Mouse (Mus musculus) small intestine, adult 2 months (tissue): ENCODE measurements around the gene Kcnh6. TPM values are rescaled to one million over a fixed set of nuclear protein-coding genes. Genes with fewer than 3 reads are reported as not detected.
A peak's percentile ranks its signal among the peaks of the same experiment; 100 is the strongest.

Experiments
- H3K27ac ChIP-seq: fragments of 200-500 bp; 2 replicates; pipeline ENCODE4 v1.5.1; 2012; ENCODE audit warnings: low read depth, low read length, control low read depth, inconsistent platforms; ENCODE audit not compliant: insufficient read depth
- H3K27me3 ChIP-seq: fragments of 200-500 bp; 2 replicates; pipeline ENCODE4 v1.6.1; 2012; ENCODE audit warnings: mild to moderate bottlenecking, moderate library complexity, low read length, inconsistent platforms; ENCODE audit not compliant: control insufficient read depth, insufficient read depth
- H3K36me3 ChIP-seq: fragments of 200-500 bp; 2 replicates; pipeline ENCODE4 v1.6.1; 2012; ENCODE audit warnings: mild to moderate bottlenecking, low read length, control low read depth, inconsistent platforms; ENCODE audit not compliant: control insufficient read depth, insufficient read depth
- H3K4me1 ChIP-seq: fragments of 200-500 bp; 2 replicates; pipeline ENCODE4 v1.6.1; 2012; ENCODE audit warnings: low read length, inconsistent platforms, mixed read lengths; ENCODE audit not compliant: control insufficient read depth, insufficient read depth, insufficient read length
- H3K4me3 ChIP-seq: fragments of 200-500 bp; 2 replicates; pipeline ENCODE4 v1.5.1; 2012; ENCODE audit warnings: low read depth, mild to moderate bottlenecking, control low read depth, inconsistent platforms, low read length, moderate library complexity
- CTCF ChIP-seq: fragments of 200-500 bp; IDR thresholded peaks from 2 replicates; pipeline ENCODE4 v1.5.1; 2012; ENCODE audit warnings: low read depth, mild to moderate bottlenecking, control low read depth, inconsistent platforms, low read length, moderate library complexity, mixed read lengths; ENCODE audit not compliant: insufficient replicate concordance, insufficient read length; ENCODE audit errors: extremely low read depth
- POLR2A ChIP-seq: fragments of 200-500 bp; IDR thresholded peaks from 2 replicates; pipeline ENCODE4 v1.6.1; 2012; ENCODE audit warnings: low read depth, mild to moderate bottlenecking, control low read depth, inconsistent platforms, low read length, moderate library complexity
- WGBS: fragments of 180-500 bp; shearing (Covaris S2); methylation state at CpG from one replicate; pipeline ENCODE4 v1.1.7; 2018; 5-methylcytosine and 5-hydroxymethylcytosine counted together
- polyA plus RNA-seq: library from polyadenylated mRNA; depleted of rRNA; stranded (reverse); fragments of >200 nt; gene quantifications from 2 replicates; pipeline ENCODE4 v1.2.3, GENCODE M21; 2012

Gene Kcnh6
- polyA plus RNA-seq, 1 experiment: 2.6 TPM

GRCm38 (mm10) chr11:106033491-106033919 lies 25.6 kb downstream of the Kcnh6 start:
- 36% methylated on average over 11 of the region's 11 CpGs for WGBS
- TF ChIP-seq POLR2A: no peak
- Histone ChIP-seq H3K4me1 (no peaks in the 10 kb centered on the region), H3K4me3 (peak overlapping the region; percentile 10; the same call in 1 of the 2 replicates), H3K27ac (peak overlapping the region; percentile 67), H3K36me3 (no peaks in the 10 kb centered on the region), H3K27me3 (no peaks in the 10 kb centered on the region)

GRCm38 (mm10) chr11:106034986-106035385 lies 27.1 kb downstream of the Kcnh6 start:
- Histone ChIP-seq H3K4me3 (no peak overlapping the region), H3K36me3 (no peaks in the 10 kb centered on the region), H3K27me3 (no peaks in the 10 kb centered on the region), H3K27ac (no peak overlapping the region), H3K4me1 (no peaks in the 10 kb centered on the region)
- WGBS: 84% methylated on average over 9 of the region's 9 CpGs
- TF ChIP-seq CTCF: no peak
- TF ChIP-seq POLR2A: no peak

- no peaks in the 10 kb centered on the region for H3K36me3 ChIP-seq
- TF ChIP-seq POLR2A: 0 out of 2 replicates have a peak, but pooled peaks have one; percentile 51
- TF ChIP-seq CTCF: no peak
- WGBS: under 1% methylated on average over 66 of the region's 66 CpGs
- H3K27ac ChIP-seq: peak within 1 kb of the TSS; percentile 45
- no peaks in the 10 kb centered on the region for H3K27me3 ChIP-seq
- H3K4me1 ChIP-seq: no peaks in the 10 kb centered on the region; the same call in 1 of the 2 replicates
- peak within 1 kb of the TSS; percentile 95 for H3K4me3 ChIP-seq
Observed at GRCm38 (mm10) chr11:106036548-106037417, 28.9 kb downstream of the Kcnh6 start, which contains the start of gene Dcaf7. Dcaf7 (plus strand) TSS chr11:106036872.

DNA sequence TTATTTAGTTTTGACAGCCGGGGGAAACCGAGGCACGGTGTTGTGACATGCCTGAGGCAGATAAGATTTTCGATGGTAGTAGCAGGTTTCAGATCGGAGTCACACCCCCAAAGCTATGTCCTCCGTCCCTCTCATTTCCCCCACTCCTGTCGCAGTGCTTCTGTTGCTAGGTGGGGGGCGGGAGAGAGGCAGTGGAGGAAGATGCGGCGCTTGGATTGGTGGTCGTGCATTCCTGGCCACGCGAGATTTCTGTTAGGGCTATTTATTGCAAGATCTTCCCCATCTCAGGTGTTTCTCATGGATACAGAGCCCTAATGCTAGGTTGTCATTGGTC lies 29.5 kb downstream of the Kcnh6 start:
- Histone ChIP-seq H3K4me1 (no peaks in the 10 kb centered on the region; the same call in 1 of the 2 replicates), H3K27ac (peak overlapping the region; percentile 45; the same call in 1 of the 2 replicates), H3K36me3 (no peaks in the 10 kb centered on the region), H3K27me3 (no peaks in the 10 kb centered on the region), H3K4me3 (peak overlapping the region; percentile 95)
- no peak for TF ChIP-seq POLR2A
- no peak for TF ChIP-seq CTCF
- 0% methylated on average over 13 of the region's 13 CpGs for WGBS

DNA sequence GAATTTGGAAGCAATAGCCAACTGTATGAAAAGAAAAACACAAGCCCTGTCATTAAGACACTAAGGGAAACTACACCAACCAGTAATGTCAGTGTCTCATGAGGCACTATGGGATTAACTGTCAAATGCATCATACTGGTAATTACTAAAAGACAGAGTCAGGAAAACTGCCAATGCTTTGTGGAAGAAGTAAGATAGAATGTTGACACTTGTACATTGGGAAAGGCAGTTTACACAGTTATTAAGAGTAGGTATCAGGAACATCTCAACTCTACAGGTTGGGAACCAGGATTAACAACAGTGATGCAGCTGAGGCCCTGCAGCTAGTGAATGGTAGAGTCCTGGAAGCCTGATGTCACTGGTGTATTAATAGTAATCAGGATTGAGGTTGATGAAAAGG lies 36.4 kb downstream of the Kcnh6 start:
- Histone ChIP-seq H3K4me1 (peaks cover 6% of the 10 kb centered on the region; the same call in 1 of the 2 replicates), H3K27ac (no peak overlapping the region), H3K27me3 (no peaks in the 10 kb centered on the region), H3K4me3 (no peak overlapping the region), H3K36me3 (peaks cover 17% of the 10 kb centered on the region)
- TF ChIP-seq POLR2A: no peak
- TF ChIP-seq CTCF: no peak

GRCm38 (mm10) chr11:106045256-106045655 lies 37.3 kb downstream of the Kcnh6 start:
- Histone ChIP-seq H3K36me3 (peaks cover 21% of the 10 kb centered on the region), H3K27ac (peak overlapping the region; percentile 83), H3K4me1 (peaks cover 6% of the 10 kb centered on the region; the same call in 1 of the 2 replicates), H3K4me3 (no peak overlapping the region), H3K27me3 (no peaks in the 10 kb centered on the region)
- 84% methylated on average over 1 of the region's 1 CpGs for WGBS
- TF ChIP-seq POLR2A (no peak), CTCF (no peak)

DNA sequence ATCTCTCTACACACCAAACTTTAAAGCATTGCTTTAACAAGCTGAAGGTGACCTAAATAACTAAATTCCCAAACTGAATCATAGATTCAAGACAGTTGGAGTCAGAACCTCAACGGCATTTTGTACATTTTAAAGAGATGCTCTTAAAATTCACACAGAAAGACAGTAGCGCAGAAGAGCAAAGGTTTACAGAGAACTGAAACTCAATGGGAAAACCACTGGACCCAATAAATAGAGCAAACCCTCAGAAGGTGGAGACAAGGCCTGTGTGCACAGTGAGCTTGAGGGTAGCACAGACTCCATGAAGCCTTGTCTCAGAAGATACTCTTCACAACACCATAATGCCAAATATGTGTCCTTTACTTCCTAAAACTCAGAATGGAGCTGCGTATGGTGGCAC lies 37.9 kb downstream of the Kcnh6 start:
- H3K27me3 ChIP-seq: no peaks in the 10 kb centered on the region
- peaks cover 6% of the 10 kb centered on the region; the same call in 1 of the 2 replicates for H3K4me1 ChIP-seq
- H3K27ac ChIP-seq: no peak overlapping the region
- 89% methylated on average over 3 of the region's 3 CpGs for WGBS
- no peak overlapping the region for H3K4me3 ChIP-seq
- H3K36me3 ChIP-seq: peaks cover 24% of the 10 kb centered on the region
- TF ChIP-seq CTCF: no peak
- TF ChIP-seq POLR2A: no peak
